Mouse (Mus musculus) forebrain, embryonic 12.5 days (tissue): ENCODE data around the gene Mical3. TPM values are rescaled to one million over a fixed set of nuclear protein-coding genes. Genes with fewer than 3 reads are reported as not detected.

Experiments
- ATAC-seq: fragments of 200-750 bp; cut with Nextera tagmentation; 2 replicates; pipeline ENCODE4 v1.8.0; 2017; ENCODE audit warnings: moderate TSS enrichment; ENCODE audit not compliant: low FRiP score
- H3K27ac ChIP-seq: fragments of 300-500 bp; sonication (generic); 2 replicates; pipeline ENCODE4 v1.5.1; 2016; ENCODE audit warnings: mild to moderate bottlenecking
- H3K27me3 ChIP-seq: fragments of 300-500 bp; sonication (generic); 2 replicates; pipeline ENCODE4 v1.6.1; 2016; ENCODE audit warnings: mild to moderate bottlenecking
- H3K36me3 ChIP-seq: fragments of 300-500 bp; sonication (generic); replicated peaks from 2 replicates; pipeline ENCODE4 v1.6.1; 2016; ENCODE audit warnings: mild to moderate bottlenecking
- H3K4me1 ChIP-seq: fragments of 300-500 bp; sonication (generic); 2 replicates; pipeline ENCODE4 v1.6.1; 2016
- H3K4me2 ChIP-seq: fragments of 300-500 bp; sonication (generic); 2 replicates; pipeline ENCODE4 v1.6.1; 2016; ENCODE audit warnings: mild to moderate bottlenecking, moderate library complexity
- H3K4me3 ChIP-seq: fragments of 300-500 bp; sonication (generic); replicated peaks from 2 replicates; pipeline ENCODE4 v1.5.1; 2016; ENCODE audit warnings: mild to moderate bottlenecking
- H3K9ac ChIP-seq: fragments of 300-500 bp; sonication (generic); 2 replicates; pipeline ENCODE4 v1.6.1; 2016; ENCODE audit warnings: mild to moderate bottlenecking
- H3K9me3 ChIP-seq: fragments of 300-500 bp; sonication (generic); 2 replicates; pipeline ENCODE4 v1.6.1; 2016
- WGBS: fragments of 180-500 bp; shearing (Covaris S2); methylation state at CpG from one replicate; pipeline ENCODE4 v1.1.7; 2016; 5-methylcytosine and 5-hydroxymethylcytosine counted together
- polyA plus RNA-seq: library from polyadenylated mRNA; unstranded; fragments of >200 nt; fragmentation: Nextera tagmentation; extraction: Ambion mirVana; gene quantifications from 2 replicates; pipeline ENCODE4 v1.2.1, GENCODE M21; 2016

The Mical3 gene
- polyA plus RNA-seq, 1 experiment from 2014 or later, result 17.6 TPM

DNA sequence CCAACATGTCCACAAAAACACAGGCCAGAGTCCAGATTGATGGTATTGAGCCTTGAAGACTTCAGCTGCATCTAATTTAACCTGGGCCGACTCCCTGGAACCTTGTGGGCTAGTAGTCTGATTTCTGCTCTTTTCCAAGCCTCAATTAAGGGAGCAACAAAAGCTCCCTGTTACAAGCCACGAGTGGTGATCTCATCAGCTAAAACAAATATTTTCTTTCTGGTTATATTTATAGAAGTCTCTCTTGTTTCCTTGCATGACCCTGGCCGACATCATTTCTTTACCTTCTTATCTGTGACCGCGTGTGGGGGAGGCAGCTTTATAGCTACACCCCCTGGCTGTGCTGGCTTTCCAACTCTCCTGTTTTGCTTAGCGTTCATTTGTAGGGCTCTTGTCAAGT is 29.3 kb upstream of the Mical3 start:
- no peaks in the 10 kb centered on the region for H3K9me3 ChIP-seq
- H3K4me3 ChIP-seq, result no peak overlapping the region
- no peaks in the 10 kb centered on the region for H3K4me1 ChIP-seq
- H3K27ac ChIP-seq, result no peak overlapping the region
- ATAC-seq, result no peak
- H3K4me2 ChIP-seq, result no peak overlapping the region
- H3K9ac ChIP-seq, result no peak overlapping the region
- whole genome bisulfite sequencing, result 75% methylated on average over 6 of the region's 6 CpGs
- no peaks in the 10 kb centered on the region for H3K36me3 ChIP-seq
- no peaks in the 10 kb centered on the region for H3K27me3 ChIP-seq

- Histone ChIP-seq H3K27me3 (no peaks in the 10 kb centered on the region), H3K4me1 (no peaks in the 10 kb centered on the region), H3K9ac (no peak overlapping the region), H3K36me3 (no peaks in the 10 kb centered on the region), H3K27ac (no peak overlapping the region), H3K4me3 (no peak overlapping the region), H3K4me2 (no peak overlapping the region), H3K9me3 (no peaks in the 10 kb centered on the region)
- no peak for ATAC-seq
- WGBS, result 90% methylated on average over 5 of the region's 5 CpGs
Observed at GRCm38 (mm10) chr6:121159616-121160015, 28.8 kb upstream of the Mical3 start.

DNA sequence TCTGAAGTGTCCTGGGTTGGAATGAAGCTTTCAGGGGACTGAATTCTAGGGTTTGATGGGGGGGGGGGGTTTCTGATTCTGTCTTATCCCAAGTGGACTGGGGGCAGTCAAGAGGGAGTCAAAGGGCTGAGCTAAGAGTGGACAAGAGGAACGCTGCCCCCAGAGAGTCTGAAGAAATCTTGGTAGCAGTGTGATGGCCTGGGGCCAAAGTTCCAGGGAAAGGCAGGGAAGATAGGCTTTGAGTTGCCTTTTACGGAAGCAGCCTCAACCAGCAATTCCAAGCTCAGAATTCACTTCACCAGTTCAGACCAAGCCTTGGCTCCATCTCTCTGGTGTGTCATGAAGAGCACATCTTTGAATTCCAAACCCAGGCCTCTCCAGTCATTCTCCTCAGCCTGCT is 25.2 kb upstream of the Mical3 start:
- H3K9me3 ChIP-seq, result no peaks in the 10 kb centered on the region
- no peak overlapping the region for H3K4me3 ChIP-seq
- H3K27me3 ChIP-seq, result no peaks in the 10 kb centered on the region
- H3K36me3 ChIP-seq, result no peaks in the 10 kb centered on the region
- H3K9ac ChIP-seq, result no peak overlapping the region
- WGBS, result 86% methylated on average over 2 of the region's 2 CpGs
- ATAC-seq, result no peak
- H3K27ac ChIP-seq, result no peak overlapping the region
- H3K4me1 ChIP-seq, result 0 out of 2 replicates have a peak, but pooled peaks cover 3% of the 10 kb centered on the region
- H3K4me2 ChIP-seq, result no peak overlapping the region

GRCm38 (mm10) chr6:121154451-121155300 is 23.9 kb upstream of the Mical3 start:
- Histone ChIP-seq H3K9ac (no peak overlapping the region), H3K27me3 (no peaks in the 10 kb centered on the region), H3K4me3 (no peak overlapping the region), H3K27ac (no peak overlapping the region), H3K4me2 (no peak overlapping the region), H3K36me3 (no peaks in the 10 kb centered on the region), H3K4me1 (0 out of 2 replicates have a peak, but pooled peaks cover 3% of the 10 kb centered on the region), H3K9me3 (no peaks in the 10 kb centered on the region)
- 92% methylated on average over 16 of the region's 16 CpGs for WGBS
- no peak for ATAC-seq

- Histone ChIP-seq H3K4me3 (no peak overlapping the region), H3K9ac (no peak overlapping the region), H3K9me3 (no peaks in the 10 kb centered on the region), H3K27me3 (no peaks in the 10 kb centered on the region), H3K36me3 (no peaks in the 10 kb centered on the region), H3K4me1 (0 out of 2 replicates have a peak, but pooled peaks cover 3% of the 10 kb centered on the region), H3K27ac (no peak overlapping the region), H3K4me2 (no peak overlapping the region)
- WGBS, result 77% methylated on average over 8 of the region's 8 CpGs
- no peak for ATAC-seq
Observed at GRCm38 (mm10) chr6:121153177-121153576, 22.4 kb upstream of the Mical3 start.

DNA sequence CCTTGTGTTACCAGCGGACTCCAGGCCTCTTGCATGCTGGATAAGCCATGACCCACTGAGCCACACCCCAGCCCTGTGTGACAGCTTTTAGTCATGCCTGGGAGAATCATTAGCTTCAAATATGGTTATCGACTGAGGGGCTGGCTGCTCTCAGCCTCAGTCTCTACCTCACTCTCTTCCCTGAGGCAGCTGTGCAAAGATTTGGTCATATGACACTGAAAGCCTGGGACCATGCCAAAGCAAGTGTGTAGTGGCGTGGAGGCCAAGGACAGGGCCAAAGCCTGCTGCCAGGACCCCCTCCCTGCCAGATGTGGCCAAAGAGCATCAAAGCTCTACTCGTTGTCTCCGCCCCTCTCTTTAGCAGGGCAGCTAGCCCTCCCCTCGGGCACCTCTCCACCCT is 20.9 kb upstream of the Mical3 start:
- WGBS, result 68% methylated on average over 6 of the region's 6 CpGs
- peaks cover 6% of the 10 kb centered on the region; the same call in 1 of the 2 replicates for H3K4me1 ChIP-seq
- H3K27ac ChIP-seq, result no peak overlapping the region
- ATAC-seq, result no peak
- no peak overlapping the region for H3K4me2 ChIP-seq
- H3K9me3 ChIP-seq, result no peaks in the 10 kb centered on the region
- H3K4me3 ChIP-seq, result no peak overlapping the region
- H3K9ac ChIP-seq, result no peak overlapping the region
- no peaks in the 10 kb centered on the region for H3K36me3 ChIP-seq
- no peaks in the 10 kb centered on the region for H3K27me3 ChIP-seq

DNA sequence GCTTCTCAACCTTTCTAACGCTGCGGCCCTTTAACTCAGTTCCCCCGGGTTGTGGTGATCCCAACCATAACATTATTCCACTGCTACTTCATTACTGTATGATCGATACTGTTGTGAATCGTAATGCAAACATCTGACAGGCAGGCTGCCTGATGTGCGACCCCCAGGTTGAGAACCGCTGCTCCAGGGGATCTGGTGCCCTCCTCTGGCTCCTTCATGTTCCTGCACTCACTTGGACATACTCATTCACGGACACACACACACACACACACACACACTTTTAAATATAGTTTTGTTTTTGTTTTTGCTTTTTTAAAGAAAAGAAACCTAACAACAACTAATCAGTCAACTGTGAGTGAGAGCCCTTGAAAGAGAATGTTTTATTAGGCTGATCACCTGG is 19.3 kb upstream of the Mical3 start:
- no peaks in the 10 kb centered on the region for H3K36me3 ChIP-seq
- 96% methylated on average over 8 of the region's 8 CpGs for WGBS
- ATAC-seq, result no peak

DNA sequence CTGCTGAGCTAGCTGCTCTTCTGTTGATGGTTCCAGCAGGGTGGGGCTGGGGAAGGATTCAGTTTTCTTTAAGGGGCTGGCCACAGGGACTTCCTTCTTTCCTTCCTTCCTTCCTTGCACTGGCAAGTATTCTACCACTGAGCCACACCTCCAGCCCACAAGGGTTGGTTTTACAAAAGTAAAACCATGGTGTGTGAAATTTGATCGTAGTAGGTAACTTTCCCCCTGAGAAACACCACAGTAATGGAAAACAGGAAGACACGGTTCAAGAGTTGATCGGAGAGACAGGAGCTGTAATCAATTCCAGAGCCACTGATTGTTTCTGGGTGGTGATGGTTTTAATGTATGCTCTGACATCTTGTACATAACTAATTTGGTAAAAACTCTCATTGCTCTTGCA is 18.6 kb upstream of the Mical3 start:
- Histone ChIP-seq H3K4me2 (no peak overlapping the region), H3K9me3 (no peaks in the 10 kb centered on the region), H3K27me3 (no peaks in the 10 kb centered on the region), H3K4me3 (no peak overlapping the region), H3K9ac (no peak overlapping the region), H3K36me3 (no peaks in the 10 kb centered on the region), H3K4me1 (peaks cover 22% of the 10 kb centered on the region), H3K27ac (no peak overlapping the region)
- WGBS, result 79% methylated on average over 3 of the region's 3 CpGs
- no peak for ATAC-seq

More for the DNA sequence above, 19.3 kb upstream of the Mical3 start:
- no peak overlapping the region for H3K4me2 ChIP-seq
- no peak overlapping the region for H3K27ac ChIP-seq
- H3K4me3 ChIP-seq, result no peak overlapping the region
- no peaks in the 10 kb centered on the region for H3K27me3 ChIP-seq
- H3K9me3 ChIP-seq, result no peaks in the 10 kb centered on the region
- H3K9ac ChIP-seq, result no peak overlapping the region
- peaks cover 17% of the 10 kb centered on the region for H3K4me1 ChIP-seq

- no peak overlapping the region for H3K4me2 ChIP-seq
- ATAC-seq, result no peak
- no peak overlapping the region for H3K9ac ChIP-seq
- no peak overlapping the region for H3K4me3 ChIP-seq
- H3K9me3 ChIP-seq, result no peaks in the 10 kb centered on the region
- no peaks in the 10 kb centered on the region; the same call in 1 of the 2 replicates for H3K27me3 ChIP-seq
- peaks cover 22% of the 10 kb centered on the region for H3K4me1 ChIP-seq
- 59% methylated on average over 3 of the region's 3 CpGs for WGBS
- H3K27ac ChIP-seq, result no peak overlapping the region
- no peaks in the 10 kb centered on the region for H3K36me3 ChIP-seq
Observed at GRCm38 (mm10) chr6:121148360-121148759, 17.6 kb upstream of the Mical3 start.

- ATAC-seq, result no peak
- Histone ChIP-seq H3K9ac (no peak overlapping the region), H3K4me2 (no peak overlapping the region), H3K9me3 (no peaks in the 10 kb centered on the region), H3K27ac (no peak overlapping the region), H3K27me3 (no peaks in the 10 kb centered on the region; the same call in 1 of the 2 replicates), H3K4me3 (no peak overlapping the region), H3K36me3 (no peaks in the 10 kb centered on the region), H3K4me1 (peaks cover 22% of the 10 kb centered on the region)
- 62% methylated on average over 4 of the region's 4 CpGs for WGBS
Observed at GRCm38 (mm10) chr6:121146798-121147197, 16.0 kb upstream of the Mical3 start.

DNA sequence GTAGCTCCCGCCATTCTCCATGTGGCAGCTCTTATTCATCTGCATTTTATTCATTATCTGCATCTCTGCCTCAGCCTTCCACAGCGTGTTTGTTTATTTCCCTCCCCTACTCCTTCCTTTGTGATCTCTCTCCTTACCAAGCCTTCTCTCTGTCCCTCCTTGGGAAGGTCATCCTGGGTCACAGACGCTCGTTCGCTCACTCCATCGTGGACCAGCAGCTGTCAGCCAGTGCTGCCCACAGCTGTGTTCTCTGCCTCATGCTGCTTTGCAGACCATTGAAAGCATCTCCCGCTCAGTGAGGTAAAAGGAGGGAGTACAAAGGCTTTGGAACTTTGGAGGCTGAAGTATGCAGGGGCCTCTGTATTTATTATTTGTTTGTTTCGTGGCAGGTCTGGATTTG is 15.1 kb upstream of the Mical3 start:
- 30% methylated on average over 8 of the region's 8 CpGs for WGBS
- H3K4me3 ChIP-seq, result no peak overlapping the region
- H3K36me3 ChIP-seq, result no peaks in the 10 kb centered on the region
- no peaks in the 10 kb centered on the region; the same call in 1 of the 2 replicates for H3K27me3 ChIP-seq
- peaks cover 22% of the 10 kb centered on the region for H3K4me1 ChIP-seq
- no peaks in the 10 kb centered on the region for H3K9me3 ChIP-seq
- H3K27ac ChIP-seq, result no peak overlapping the region
- H3K9ac ChIP-seq, result no peak overlapping the region
- H3K4me2 ChIP-seq, result no peak overlapping the region
- no peak for ATAC-seq

DNA sequence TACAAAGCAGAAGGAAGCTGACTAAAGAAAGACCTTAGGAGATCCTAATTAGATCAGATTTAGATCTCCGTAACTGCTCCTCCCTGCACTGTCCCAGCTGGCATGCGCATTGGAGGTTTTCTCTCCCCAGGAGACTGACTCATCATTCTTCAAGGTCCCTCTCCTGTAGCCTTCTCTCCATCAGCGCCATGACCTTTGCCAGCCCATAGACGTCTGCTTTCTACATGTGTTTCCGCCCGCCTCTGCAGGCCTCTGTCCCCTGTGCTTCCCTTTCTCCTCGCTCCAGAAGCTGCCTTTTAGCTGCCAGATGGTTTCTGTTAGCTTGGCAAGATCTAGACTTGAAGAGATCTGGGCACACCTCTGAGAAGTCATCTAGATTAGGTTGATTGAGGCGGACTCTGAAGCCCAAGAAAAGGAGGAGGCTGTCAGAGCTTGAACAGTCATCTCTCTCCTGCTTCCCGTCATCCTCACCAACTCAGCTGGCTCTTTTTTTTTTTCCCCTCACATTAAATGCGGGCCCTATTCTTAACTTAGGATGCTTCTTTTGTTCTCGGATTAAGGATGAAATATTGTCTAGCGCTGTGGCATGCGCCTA is 14.3 kb upstream of the Mical3 start:
- Histone ChIP-seq H3K4me3 (no peak overlapping the region), H3K4me1 (peaks cover 22% of the 10 kb centered on the region), H3K36me3 (no peaks in the 10 kb centered on the region), H3K9ac (no peak overlapping the region), H3K9me3 (no peaks in the 10 kb centered on the region), H3K4me2 (no peak overlapping the region), H3K27me3 (no peaks in the 10 kb centered on the region; the same call in 1 of the 2 replicates), H3K27ac (no peak overlapping the region)
- WGBS, result 59% methylated on average over 13 of the region's 13 CpGs
- ATAC-seq, result no peak

GRCm38 (mm10) chr6:121144066-121144465 is 13.3 kb upstream of the Mical3 start:
- Histone ChIP-seq H3K4me2 (no peak overlapping the region), H3K4me1 (peaks cover 22% of the 10 kb centered on the region), H3K9me3 (no peaks in the 10 kb centered on the region), H3K4me3 (no peak overlapping the region), H3K9ac (no peak overlapping the region), H3K27me3 (no peaks in the 10 kb centered on the region; the same call in 1 of the 2 replicates), H3K36me3 (no peaks in the 10 kb centered on the region), H3K27ac (no peak overlapping the region)
- 72% methylated on average over 4 of the region's 4 CpGs for WGBS
- no peak for ATAC-seq
